Mouse (Mus musculus): ENCODE results near the gene Ddias. TPM values are rescaled to one million over a fixed set of nuclear protein-coding genes. Genes with fewer than 3 reads are reported as not detected.

Gene Ddias
- polyA plus RNA-seq, 1 experiment from 2014 or later = 2.8 TPM

GRCm38 (mm10) chr7:92884998-92885660 lies 11.1 kb upstream of the Ddias start:
- 0 out of 2 replicates have a peak overlapping the region, but pooled peaks have one; percentile 21 for H3K4me2 ChIP-seq (replicated peaks; ENCODE audit: low read depth)
- H3K4me3 ChIP-seq (ENCODE audit: low read depth, low read length) = no peak overlapping the region
- H3K27me3 ChIP-seq (replicated peaks; ENCODE audit: control insufficient read depth, insufficient read depth, low read length) = no peaks in the 10 kb centered on the region
- H3K27ac ChIP-seq (ENCODE audit: low read depth, low read length) = no peak overlapping the region
- no peaks in the 10 kb centered on the region for H3K36me3 ChIP-seq (ENCODE audit: control insufficient read depth, insufficient read depth)
- H3K4me1 ChIP-seq (replicated peaks; ENCODE audit: control insufficient read depth, insufficient read depth, low read length) = peaks cover 4% of the 10 kb centered on the region
- WGBS = 57% methylated on average over 6 of the region's 6 CpGs
- no peak for TF ChIP-seq CTCF (IDR thresholded peaks at IDR 0.05; ENCODE audit: low read depth)
- no peak overlapping the region for H3K9ac ChIP-seq (ENCODE audit: low read depth, low read length)
- peak; percentile 52; the same call in 1 of the 2 replicates for ATAC-seq
- H3K9me3 ChIP-seq (ENCODE audit: control insufficient read depth) = no peaks in the 10 kb centered on the region

DNA sequence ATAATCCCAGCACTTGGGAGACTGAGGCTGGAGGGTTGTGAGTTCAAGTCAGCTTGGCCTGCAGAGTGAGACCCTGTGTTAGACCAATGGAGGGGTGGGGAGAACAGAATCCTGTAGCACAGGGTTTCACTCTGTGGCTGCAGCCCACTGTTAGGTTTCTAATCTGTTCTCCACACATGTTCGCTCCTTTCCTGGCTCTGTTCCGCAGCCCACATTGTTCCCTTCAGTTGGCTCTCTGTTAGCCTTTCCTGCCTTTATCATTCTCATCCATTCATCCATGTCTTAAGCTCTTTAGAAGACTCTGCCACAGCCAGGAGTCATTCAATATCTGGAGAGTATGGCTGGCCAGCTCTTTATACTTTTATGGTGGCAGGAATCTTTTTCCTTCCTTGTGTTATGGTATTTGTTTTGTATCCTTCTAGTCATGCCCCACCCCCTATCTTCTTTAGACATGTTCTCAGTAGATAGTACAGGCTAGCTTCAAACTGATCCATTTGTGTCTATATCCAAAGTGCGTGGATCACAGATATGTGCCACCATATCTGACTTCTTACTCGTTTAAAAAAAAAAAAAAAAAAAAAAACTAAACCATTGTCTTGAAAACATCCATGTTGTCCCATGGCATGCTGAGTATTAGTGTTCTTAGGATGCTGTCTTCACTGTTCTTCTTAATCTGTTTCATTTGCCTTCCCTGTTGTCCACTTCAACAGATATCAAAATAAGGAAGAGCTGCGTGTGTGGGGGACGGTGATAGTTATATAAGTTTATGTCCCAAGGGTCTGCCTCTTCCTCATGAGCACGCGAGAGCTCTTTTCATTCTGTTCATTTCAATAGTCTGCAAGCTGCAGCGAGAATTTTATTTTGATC lies 10.0 kb upstream of the Ddias start:
- Histone ChIP-seq H3K4me2 (replicated peaks; ENCODE audit: low read depth) (no peak overlapping the region), H3K27ac (ENCODE audit: low read depth, low read length) (no peak overlapping the region), H3K9ac (ENCODE audit: low read depth, low read length) (no peak overlapping the region), H3K27me3 (replicated peaks; ENCODE audit: control insufficient read depth, insufficient read depth, low read length) (no peaks in the 10 kb centered on the region), H3K4me1 (replicated peaks; ENCODE audit: control insufficient read depth, insufficient read depth, low read length) (peaks cover 4% of the 10 kb centered on the region), H3K36me3 (ENCODE audit: control insufficient read depth, insufficient read depth) (no peaks in the 10 kb centered on the region), H3K9me3 (ENCODE audit: control insufficient read depth) (no peaks in the 10 kb centered on the region), H3K4me3 (ENCODE audit: low read depth, low read length) (no peak overlapping the region)
- ATAC-seq = no peak
- TF ChIP-seq CTCF (IDR thresholded peaks at IDR 0.05; ENCODE audit: low read depth) = no peak
- 87% methylated on average over 9 of the region's 9 CpGs for WGBS

- WGBS = 79% methylated on average over 7 of the region's 7 CpGs
- no peak for ATAC-seq
Observed at GRCm38 (mm10) chr7:92878575-92879285, 4.7 kb upstream of the Ddias start.

DNA sequence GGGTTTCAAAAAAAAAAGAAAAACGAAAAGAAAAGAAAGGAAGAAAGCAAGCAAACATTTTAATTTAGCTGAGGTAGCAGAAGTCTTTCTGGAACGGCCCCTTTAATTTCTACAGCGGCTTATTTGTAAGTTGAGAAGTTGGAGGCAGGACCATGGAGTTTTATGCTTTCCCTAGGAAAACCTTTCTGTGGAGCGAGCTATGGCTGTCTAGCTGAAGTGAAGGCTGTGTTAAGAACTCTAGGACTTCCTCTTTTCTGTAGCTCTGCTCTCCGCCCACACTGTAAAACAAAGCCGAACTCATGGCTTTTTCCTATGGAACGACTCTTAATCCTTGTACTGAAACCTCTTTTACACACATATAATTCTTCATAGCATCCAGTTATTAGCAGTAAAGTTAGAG lies 2.5 kb upstream of the Ddias start:
- 28% methylated on average over 7 of the region's 7 CpGs for WGBS
- Histone ChIP-seq H3K36me3 (ENCODE audit: control insufficient read depth, insufficient read depth) (no peaks in the 10 kb centered on the region), H3K4me2 (replicated peaks; ENCODE audit: low read depth) (peak overlapping the region; percentile 77), H3K9me3 (ENCODE audit: control insufficient read depth) (no peaks in the 10 kb centered on the region), H3K27ac (ENCODE audit: low read depth, low read length) (peak overlapping the region; percentile 4; the same call in 1 of the 2 replicates), H3K4me1 (replicated peaks; ENCODE audit: control insufficient read depth, insufficient read depth, low read length) (0 out of 2 replicates have a peak, but pooled peaks cover 4% of the 10 kb centered on the region), H3K9ac (ENCODE audit: low read depth, low read length) (0 out of 2 replicates have a peak overlapping the region, but pooled peaks have one; percentile 18), H3K4me3 (ENCODE audit: low read depth, low read length) (0 out of 2 replicates have a peak overlapping the region, but pooled peaks have one; percentile 7), H3K27me3 (replicated peaks; ENCODE audit: control insufficient read depth, insufficient read depth, low read length) (no peaks in the 10 kb centered on the region)
- TF ChIP-seq CTCF (IDR thresholded peaks at IDR 0.05; ENCODE audit: low read depth) = no peak
- ATAC-seq = no peak

More at GRCm38 (mm10) chr7:92878575-92879285, 4.7 kb upstream of the Ddias start:
- Histone ChIP-seq H3K9ac (ENCODE audit: low read depth, low read length) (no peak overlapping the region), H3K27ac (ENCODE audit: low read depth, low read length) (no peak overlapping the region), H3K4me3 (ENCODE audit: low read depth, low read length) (no peak overlapping the region), H3K27me3 (replicated peaks; ENCODE audit: control insufficient read depth, insufficient read depth, low read length) (no peaks in the 10 kb centered on the region), H3K9me3 (ENCODE audit: control insufficient read depth) (no peaks in the 10 kb centered on the region), H3K36me3 (ENCODE audit: control insufficient read depth, insufficient read depth) (no peaks in the 10 kb centered on the region), H3K4me2 (replicated peaks; ENCODE audit: low read depth) (no peak overlapping the region), H3K4me1 (replicated peaks; ENCODE audit: control insufficient read depth, insufficient read depth, low read length) (peaks cover 6% of the 10 kb centered on the region; the same call in 1 of the 2 replicates)
- TF ChIP-seq CTCF (IDR thresholded peaks at IDR 0.05; ENCODE audit: low read depth) = no peak

DNA sequence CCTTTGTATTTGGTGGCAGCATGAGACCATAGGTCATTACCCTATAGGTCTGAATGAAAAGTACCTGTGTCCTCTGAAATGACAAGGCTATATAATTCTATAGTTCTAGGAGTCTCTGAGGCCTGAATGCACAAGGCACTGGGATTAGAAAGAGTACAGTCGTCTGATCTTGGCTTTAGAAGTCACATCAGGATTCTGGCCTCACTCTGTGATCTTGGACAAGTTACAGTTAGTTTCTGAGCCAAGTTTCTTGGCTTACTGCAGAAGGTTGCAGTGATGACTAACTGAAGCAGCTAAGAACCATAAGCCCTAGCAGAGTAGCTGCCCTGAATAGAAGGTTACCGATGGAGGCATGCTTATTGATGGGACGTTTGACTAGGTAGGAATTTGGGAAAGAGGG lies 2.0 kb upstream of the Ddias start:
- no peak overlapping the region for H3K9ac ChIP-seq (ENCODE audit: low read depth, low read length)
- peak overlapping the region; percentile 77 for H3K4me2 ChIP-seq (replicated peaks; ENCODE audit: low read depth)

More for the DNA sequence above, 2.0 kb upstream of the Ddias start:
- H3K36me3 ChIP-seq (ENCODE audit: control insufficient read depth, insufficient read depth) = no peaks in the 10 kb centered on the region
- H3K9me3 ChIP-seq (ENCODE audit: control insufficient read depth) = no peaks in the 10 kb centered on the region
- H3K4me3 ChIP-seq (ENCODE audit: low read depth, low read length) = peak overlapping the region; percentile 54; the same call in 1 of the 2 replicates
- H3K27ac ChIP-seq (ENCODE audit: low read depth, low read length) = no peak overlapping the region
- H3K4me1 ChIP-seq (replicated peaks; ENCODE audit: control insufficient read depth, insufficient read depth, low read length) = 0 out of 2 replicates have a peak, but pooled peaks cover 4% of the 10 kb centered on the region
- no peak for ATAC-seq
- WGBS = 36% methylated on average over 3 of the region's 3 CpGs
- no peak for TF ChIP-seq CTCF (IDR thresholded peaks at IDR 0.05; ENCODE audit: low read depth)
- no peaks in the 10 kb centered on the region for H3K27me3 ChIP-seq (replicated peaks; ENCODE audit: control insufficient read depth, insufficient read depth, low read length)
